Mouse (Mus musculus) heart, postnatal 25 days (tissue): Measurements from ENCODE around the gene Gfi1. TPM values are rescaled to one million over a fixed set of nuclear protein-coding genes. Genes with fewer than 3 reads are reported as not detected.

Experiments used
- DNase-seq: peaks from one replicate; pipeline ENCODE4 v3.0.0; 2022; ENCODE audit warnings: low spot score
- intact Hi-C: fragments of 180-260 bp; cut with DNase I; formaldehyde crosslinking; loops from one replicate; pipeline ENCODE4 v1.15.1; 2025
- total RNA-seq, 2 experiments: library from RNA; stranded (reverse); gene quantifications; 2 replicates each; pipeline ENCODE4 v1.2.3; 2021

The Gfi1 gene
- total RNA-seq, 2 experiments from 2014 or later: not detected

DNA sequence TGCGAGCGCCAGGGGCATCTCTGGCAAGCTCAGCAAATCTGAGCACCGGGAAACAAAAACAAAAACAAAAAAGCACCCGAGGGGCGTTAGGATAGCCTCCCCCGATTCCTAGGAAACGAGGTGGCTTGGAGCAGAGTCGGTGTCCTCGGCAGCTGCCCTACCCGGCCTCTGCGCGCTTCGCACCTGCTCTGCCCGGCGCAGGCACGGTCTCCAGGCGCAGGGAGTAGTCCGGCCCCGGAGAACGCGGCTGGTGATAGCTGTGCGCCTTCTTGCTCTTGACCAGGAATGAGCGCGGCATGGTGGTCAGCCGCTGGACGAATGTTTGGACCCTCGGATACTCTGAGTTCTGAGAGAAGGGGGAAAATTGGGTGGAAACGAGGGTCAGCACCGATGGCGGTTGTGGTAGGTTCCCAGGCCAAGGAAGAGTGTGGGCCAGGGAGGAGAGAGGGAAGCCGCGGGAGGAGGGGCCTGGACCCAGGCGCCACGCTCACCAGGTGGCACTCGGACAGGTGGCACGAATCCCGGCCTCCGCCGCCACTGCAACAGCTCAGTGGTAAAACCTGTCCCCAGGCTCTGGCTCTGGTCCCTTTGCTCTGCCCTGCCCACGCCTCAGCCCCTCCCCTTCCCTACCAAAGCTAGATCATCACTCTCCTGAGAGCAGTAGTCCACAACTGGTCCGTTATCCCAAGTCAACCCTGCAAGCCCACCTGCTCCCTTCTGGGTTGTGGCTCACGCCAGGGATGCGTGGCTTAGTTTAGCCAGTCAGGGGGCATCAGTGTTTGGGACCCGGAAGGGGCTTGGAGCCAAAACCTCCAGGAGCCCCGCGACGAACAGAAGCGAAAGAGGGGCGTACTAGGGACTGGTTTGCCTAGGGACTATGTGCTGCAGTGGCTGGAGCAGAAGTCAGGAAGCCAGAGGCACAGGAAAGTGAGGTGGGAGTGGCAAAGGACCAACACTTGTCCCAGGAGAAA lies 2.0 kb downstream of the Gfi1 start:
- intact Hi-C loops: loop anchor here (5.0 kb wide), 1 partner anchor 1262 kb away; no protein-coding TSS in a partner anchor
- DNase-seq: no peak

- no peak for DNase-seq
- intact Hi-C loops: loop anchor here (5.0 kb wide), 1 partner anchor 1261 kb away; no protein-coding TSS in a partner anchor
Observed at GRCm38 (mm10) chr5:107722661-107723532, 2.9 kb downstream of the Gfi1 start.

- intact Hi-C loops: loop anchor here (5.0 kb wide), 1 partner anchor 1259 kb away; no protein-coding TSS in a partner anchor
- no peak for DNase-seq
Observed at GRCm38 (mm10) chr5:107721638-107722011, 4.2 kb downstream of the Gfi1 start.

GRCm38 (mm10) chr5:107720991-107721637 lies 4.7 kb downstream of the Gfi1 start:
- intact Hi-C loops: loop anchor here (5.0 kb wide), 1 partner anchor 1259 kb away; no protein-coding TSS in a partner anchor
- no peak for DNase-seq

GRCm38 (mm10) chr5:107720511-107720910 lies 5.3 kb downstream of the Gfi1 start:
- intact Hi-C loops: loop anchor here (5.0 kb wide), 1 partner anchor 1258 kb away; no protein-coding TSS in a partner anchor
- DNase-seq: no peak

DNA sequence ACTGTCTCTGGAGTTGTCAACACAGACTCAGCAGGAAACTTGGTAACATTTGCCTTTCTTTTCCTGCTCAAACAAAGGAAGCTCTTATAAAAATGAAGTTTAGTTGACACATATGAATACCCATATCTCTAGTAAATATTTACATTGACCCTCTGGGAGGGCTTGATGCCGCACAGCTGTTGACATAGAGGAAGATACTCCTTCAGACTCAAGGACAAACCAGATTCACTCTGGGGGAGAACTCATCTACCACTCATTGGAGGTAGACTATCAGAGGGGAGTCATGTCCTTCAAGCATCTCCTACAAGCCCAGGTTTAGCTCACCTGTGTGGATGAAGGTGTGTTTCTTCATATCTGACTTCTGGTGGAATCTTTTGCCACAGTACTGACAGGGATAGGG lies 6.0 kb downstream of the Gfi1 start:
- DNase-seq: no peak
- intact Hi-C loops: loop anchor here (5.0 kb wide), 1 partner anchor 1257 kb away; no protein-coding TSS in a partner anchor

DNA sequence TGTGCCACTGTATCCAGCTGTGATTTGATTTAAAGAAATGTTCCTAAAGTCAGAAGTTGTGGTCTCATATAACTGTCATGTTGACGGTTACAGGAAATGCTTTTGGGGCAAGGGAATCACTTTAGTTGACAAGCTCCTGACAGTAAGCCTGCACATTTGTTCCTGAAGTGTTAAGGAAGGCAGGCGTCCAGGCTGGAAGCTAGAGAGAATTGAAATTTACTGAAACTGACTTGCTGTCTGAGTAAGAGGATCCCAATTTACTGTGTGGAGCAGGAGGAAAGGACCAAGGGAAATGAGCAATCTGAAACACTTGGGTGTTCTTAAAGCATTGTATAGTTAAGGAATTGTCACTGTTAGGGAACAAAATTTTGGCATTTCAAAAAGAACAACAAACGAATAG lies 6.6 kb downstream of the Gfi1 start:
- intact Hi-C loops: no loop called here
- no peak for DNase-seq

- DNase-seq: no peak
- intact Hi-C loops: no loop called here
Observed at GRCm38 (mm10) chr5:107717871-107718361, 7.9 kb downstream of the Gfi1 start.

- no peak for DNase-seq
- intact Hi-C loops: no loop called here
Observed at GRCm38 (mm10) chr5:107711689-107712088, 14.1 kb downstream of the Gfi1 start.

DNA sequence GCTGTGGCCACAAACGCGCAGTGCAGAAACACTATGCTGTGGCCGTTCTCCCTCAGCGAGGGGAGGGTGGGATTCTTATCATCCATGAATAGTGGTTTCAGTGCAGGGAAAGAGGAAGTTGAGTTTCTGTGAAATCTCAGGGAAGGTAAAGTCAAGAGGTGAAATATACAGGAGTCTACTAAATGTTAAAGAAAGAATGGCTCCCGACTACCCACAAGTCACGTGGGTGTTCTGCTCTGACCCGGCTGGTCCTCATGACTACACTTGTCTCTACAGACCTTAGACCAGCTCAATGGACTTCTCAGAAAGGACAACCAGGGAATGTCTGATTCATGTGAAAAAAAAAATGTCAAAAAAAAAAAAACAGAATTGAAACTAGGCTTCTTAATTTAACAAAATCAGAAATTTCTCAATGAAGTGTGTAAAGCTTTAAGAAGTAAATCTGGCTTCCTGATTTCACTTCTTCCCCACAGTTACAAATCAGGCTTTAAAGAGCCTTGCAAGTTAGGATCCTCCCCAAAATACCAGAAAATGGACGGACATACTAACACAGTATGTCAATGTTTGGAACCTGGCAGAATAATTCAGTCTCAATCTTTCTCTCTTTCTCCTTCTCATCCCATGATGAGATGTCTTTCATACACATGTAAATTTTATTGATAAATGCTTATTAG lies 17.6 kb downstream of the Gfi1 start:
- no peak for DNase-seq
- intact Hi-C loops: no loop called here

GRCm38 (mm10) chr5:107706262-107706661 lies 19.6 kb downstream of the Gfi1 start:
- no peak for DNase-seq
- intact Hi-C loops: no loop called here

GRCm38 (mm10) chr5:107705756-107706155 lies 20.1 kb downstream of the Gfi1 start:
- intact Hi-C loops: no loop called here

GRCm38 (mm10) chr5:107703207-107703763 lies 22.6 kb downstream of the Gfi1 start:
- DNase-seq: no peak
- intact Hi-C loops: no loop called here

More at GRCm38 (mm10) chr5:107705756-107706155, 20.1 kb downstream of the Gfi1 start:
- no peak for DNase-seq

- intact Hi-C loops: no loop called here
Observed at GRCm38 (mm10) chr5:107701658-107702057, 24.2 kb downstream of the Gfi1 start.

GRCm38 (mm10) chr5:107700873-107701272 lies 25.0 kb downstream of the Gfi1 start:
- intact Hi-C loops: no loop called here
- no peak for DNase-seq

More at GRCm38 (mm10) chr5:107701658-107702057, 24.2 kb downstream of the Gfi1 start:
- no peak for DNase-seq

GRCm38 (mm10) chr5:107698888-107699287 lies 26.9 kb downstream of the Gfi1 start:
- intact Hi-C loops: no loop called here
- no peak for DNase-seq

DNA sequence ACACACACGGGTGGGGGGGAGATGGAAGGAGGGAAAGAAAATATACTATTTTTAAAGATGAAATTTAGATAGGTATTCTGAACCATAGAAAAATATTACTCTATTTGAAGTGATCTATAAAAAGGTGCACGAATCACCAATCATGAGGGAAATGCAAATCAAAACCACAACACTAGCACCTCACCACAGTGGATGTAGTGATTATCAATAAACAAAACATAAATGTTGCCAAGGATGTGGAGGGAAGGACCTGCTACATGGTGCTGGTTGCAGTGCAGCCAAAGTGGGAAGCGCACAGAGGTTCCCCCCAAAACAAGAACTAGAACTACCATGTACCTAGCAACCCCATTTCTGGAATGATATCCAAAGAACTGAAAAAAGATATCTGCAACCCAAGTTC lies 30.8 kb downstream of the Gfi1 start:
- intact Hi-C loops: no loop called here
- no peak for DNase-seq

GRCm38 (mm10) chr5:107688499-107688866 lies 37.4 kb downstream of the Gfi1 start:
- no peak for DNase-seq
- intact Hi-C loops: no loop called here
